Mouse (Mus musculus) Patski (cell line): ENCODE data around the gene Bscl2. TPM values are rescaled to one million over a fixed set of nuclear protein-coding genes. Genes with fewer than 3 reads are reported as not detected.

Source experiments
- ATAC-seq: fragments of 100-300 bp; one replicate; pipeline ENCODE4 v1.8.0; 2021
- CTCF ChIA-PET: fragments of 350-600 bp; sonication (Branson Sonifier 250); formaldehyde crosslinking; loops from one replicate; lab custom pipeline; 2022; ENCODE audit warnings: inconsistent platforms; lab: Charles Lee
- POLR2A ChIA-PET: fragments of 350-600 bp; sonication (Branson Sonifier 250); formaldehyde crosslinking; loops from one replicate; lab custom pipeline; 2022; ENCODE audit warnings: antibody characterized with exemption, inconsistent platforms; lab: Charles Lee
- DNase-seq: peaks from one replicate; pipeline ENCODE4 v3.0.0-alpha.2; 2011; ENCODE audit warnings: low read depth, low spot score
- H3K27me3 ChIP-seq: fragments of 371-371 bp; one replicate; pipeline ENCODE4 v1.5.1; 2021
- CTCF ChIP-seq: fragments of 100-300 bp; IDR thresholded peaks from one replicate; pipeline ENCODE4 v1.5.1; 2021
- in situ Hi-C: fragments of 300-500 bp; cut with MboI; formaldehyde crosslinking; loops from 3 replicates; pipeline ENCODE4 v1.11.1; 2018; ENCODE audit warnings: low pct_unique_long_range_greater_than_20kb, mixed read lengths
- polyA plus RNA-seq: library from polyadenylated mRNA; unstranded; gene quantifications from one replicate; pipeline ENCODE4 v1.2.3, GENCODE M21; 2021

Bscl2 gene
- polyA plus RNA-seq, 1 experiment from 2014 or later, result 4.1 TPM

DNA sequence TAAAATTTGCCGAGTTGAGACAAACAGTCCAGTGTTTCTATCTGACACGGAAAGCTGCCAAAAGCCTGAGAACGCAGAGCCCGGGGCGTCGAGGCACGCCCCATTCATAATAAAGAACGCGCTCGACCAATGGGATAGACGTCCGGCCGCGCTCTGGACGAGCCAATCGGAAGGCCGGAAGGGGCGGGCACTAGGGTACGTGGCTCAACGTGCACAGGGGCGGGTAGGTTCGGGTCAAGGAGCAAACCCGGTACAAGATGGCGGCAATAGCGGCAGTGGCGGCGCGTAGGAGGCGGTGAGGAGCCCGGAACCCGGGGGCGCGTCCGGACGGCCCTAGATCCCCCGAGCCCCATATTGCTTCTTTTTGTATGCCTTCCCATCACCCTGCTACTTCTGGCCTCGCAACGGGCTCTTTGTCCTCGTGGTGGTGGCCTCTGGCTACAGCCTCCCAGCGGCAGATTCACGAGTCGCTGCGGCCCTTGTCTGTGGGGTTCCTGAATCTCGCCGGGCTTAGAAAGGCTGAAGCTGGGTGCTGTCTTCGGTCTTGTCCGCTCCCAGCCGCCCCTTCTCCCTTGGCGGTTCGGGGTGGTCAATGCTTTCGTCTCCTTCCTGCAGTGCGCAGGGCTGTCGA lies 60.7 kb downstream of the Bscl2 start, which contains the start of gene Ganab:
TSS of gene Ganab (plus strand) at position 207 of the 631 bp plus-strand sequence.
- peak; percentile 92 for ATAC-seq
- in situ Hi-C loops, result no loop called here
- TF ChIP-seq CTCF, result no peak
- peak; percentile 68 for DNase-seq
- H3K27me3 ChIP-seq, result no peaks in the 10 kb centered on the region
- ChIA-PET POLR2A (interaction anchor here (0.5 to 1.0 kb wide), 3 partner anchors 13 to 70 kb away, joined by 3 read pairs; no protein-coding TSS in a partner anchor), CTCF (no interaction called here)

Other genes starting within 250 kb of the Bscl2 start
- gene Slc22a8, start 246.2 kb upstream of the Bscl2 start, polyA plus RNA-seq, result not detected
- gene Slc22a6, start 219.4 kb upstream of the Bscl2 start, polyA plus RNA-seq, result not detected
- gene Chrm1, start 173.7 kb upstream of the Bscl2 start, polyA plus RNA-seq, result 0.01 TPM
- gene Slc3a2, start 114.1 kb upstream of the Bscl2 start, polyA plus RNA-seq, result 807 TPM
- 64.7 TPM for gene Wdr74, start 101.6 kb upstream of the Bscl2 start, polyA plus RNA-seq
- 0.86 TPM for gene 1700092M07Rik, start 96.7 kb upstream of the Bscl2 start, polyA plus RNA-seq
- gene Stx5a, start 96.1 kb upstream of the Bscl2 start, polyA plus RNA-seq, result 116 TPM
- 164 TPM for gene Nxf1, start 80.4 kb upstream of the Bscl2 start, polyA plus RNA-seq
- 74.3 TPM for gene Tmem223, start 66.5 kb upstream of the Bscl2 start, polyA plus RNA-seq
- gene Tmem179b, start 63.0 kb upstream of the Bscl2 start, polyA plus RNA-seq, result 58.9 TPM
- 25.8 TPM for gene Taf6l, start 51.0 kb upstream of the Bscl2 start, polyA plus RNA-seq
- 148 TPM for gene Polr2g, start 38.9 kb upstream of the Bscl2 start, polyA plus RNA-seq
- 5.0 TPM for gene Zbtb3, start 34.9 kb upstream of the Bscl2 start, polyA plus RNA-seq
- gene Ttc9c, start 18.1 kb upstream of the Bscl2 start, polyA plus RNA-seq, result 51.4 TPM
- 136 TPM for gene Hnrnpul2, start 17.5 kb upstream of the Bscl2 start, polyA plus RNA-seq
- gene AC129217.1, start 7.7 kb upstream of the Bscl2 start, polyA plus RNA-seq, result 3.3 TPM
- 0.50 TPM for gene Gng3, start 1.7 kb downstream of the Bscl2 start, polyA plus RNA-seq
- gene Lrrn4cl, start 13.3 kb downstream of the Bscl2 start, polyA plus RNA-seq, result 0.10 TPM
- gene Ubxn1, start 34.0 kb downstream of the Bscl2 start, polyA plus RNA-seq, result 270 TPM
- 50.7 TPM for gene Uqcc3, start 43.5 kb downstream of the Bscl2 start, polyA plus RNA-seq
- 15.4 TPM for gene Lbhd1, start 46.3 kb downstream of the Bscl2 start, polyA plus RNA-seq
- not detected for gene Gm49403, start 46.5 kb downstream of the Bscl2 start, polyA plus RNA-seq
- gene 1810009A15Rik, start 51.4 kb downstream of the Bscl2 start, polyA plus RNA-seq, result 69.6 TPM
- gene Gm49416, start 51.5 kb downstream of the Bscl2 start, polyA plus RNA-seq, result 5.9 TPM
- 31.2 TPM for gene Ints5, start 55.5 kb downstream of the Bscl2 start, polyA plus RNA-seq
- 308 TPM for gene Ganab, start 60.6 kb downstream of the Bscl2 start, polyA plus RNA-seq
- 53.3 TPM for gene B3gat3, start 82.9 kb downstream of the Bscl2 start, polyA plus RNA-seq
- 9.1 TPM for gene Rom1, start 91.9 kb downstream of the Bscl2 start, polyA plus RNA-seq
- 56.5 TPM for gene Eml3, start 92.1 kb downstream of the Bscl2 start, polyA plus RNA-seq
- gene Mta2, start 104.4 kb downstream of the Bscl2 start, polyA plus RNA-seq, result 141 TPM
- gene Tut1, start 116.4 kb downstream of the Bscl2 start, polyA plus RNA-seq, result 24.6 TPM
- gene Eef1g, start 129.6 kb downstream of the Bscl2 start, polyA plus RNA-seq, result 419 TPM
- 57.7 TPM for gene Ahnak, start 151.8 kb downstream of the Bscl2 start, polyA plus RNA-seq